Mouse (Mus musculus) CD4-positive naive resting alpha-beta T cell, adult 57 days (primary cell): ENCODE results near the gene Gsta2. TPM values are rescaled to one million over a fixed set of nuclear protein-coding genes. Genes with fewer than 3 reads are reported as not detected.

Experiments used
- total RNA-seq: library from RNA; stranded (reverse); gene quantifications from one replicate; pipeline ENCODE4 v1.2.4, GENCODE M21; 2023

Gene Gsta2
- not detected for total RNA-seq

DNA sequence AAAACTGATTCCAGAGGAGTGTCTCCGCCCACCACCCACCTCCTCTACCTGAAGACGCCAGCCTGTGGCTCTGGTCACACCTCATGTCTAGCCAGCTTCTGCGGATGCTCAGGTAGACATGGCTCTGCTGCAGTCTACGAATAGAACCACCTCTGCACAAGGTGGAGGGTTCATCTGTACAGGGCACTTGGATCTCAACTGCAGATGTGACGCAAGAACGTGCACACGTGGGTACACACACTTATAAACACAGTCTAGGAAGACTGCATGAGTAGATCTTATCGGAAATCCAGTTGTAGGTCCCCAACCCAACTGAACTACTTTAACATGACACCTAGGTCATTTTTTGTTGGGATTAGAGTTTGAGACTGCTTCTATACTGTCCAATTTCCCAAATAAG, at the start of gene Gsta2:
Gsta2 (minus strand) TSS at position 178 of the 400 bp plus-strand sequence.

DNA sequence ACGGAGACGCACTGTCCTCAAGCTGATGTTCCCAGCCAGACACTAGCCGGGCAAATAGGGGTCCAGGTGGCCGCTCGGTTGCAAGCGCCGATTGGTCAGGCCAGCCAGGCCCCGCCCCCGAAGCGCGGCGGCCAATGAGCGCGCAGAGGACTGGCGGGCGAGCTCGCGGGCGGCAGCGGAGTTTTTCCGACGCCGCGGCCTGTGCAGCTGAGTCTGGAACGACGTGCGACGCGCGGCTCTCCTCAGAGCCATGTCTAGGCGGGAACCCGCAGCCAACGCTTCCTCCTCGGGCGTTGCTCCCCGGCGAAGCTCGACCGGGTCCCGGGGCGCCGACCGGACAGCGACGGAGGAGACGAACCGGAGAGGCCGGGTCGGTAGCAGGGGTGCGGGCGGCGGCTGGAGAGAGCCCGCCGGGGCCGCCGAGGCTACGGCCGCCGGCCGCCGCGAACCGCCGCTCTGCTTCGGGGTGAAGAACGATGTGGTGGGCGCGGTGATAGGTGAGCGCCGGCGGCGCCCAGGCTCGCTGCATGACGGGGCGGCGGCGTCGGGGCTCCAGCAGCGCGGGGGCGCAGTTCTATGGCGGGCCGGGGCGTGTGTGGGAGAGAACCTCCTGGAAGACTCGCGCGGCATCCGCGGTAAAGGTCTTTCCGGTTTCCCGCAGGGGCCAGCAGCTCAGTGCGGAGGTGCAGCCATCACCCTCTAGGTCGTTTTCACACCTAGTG, 40.2 kb upstream of the Gsta2 start, which contains the start of gene Ddx43:
Ddx43 (plus strand) TSS at position 148 of the 722 bp plus-strand sequence.

DNA sequence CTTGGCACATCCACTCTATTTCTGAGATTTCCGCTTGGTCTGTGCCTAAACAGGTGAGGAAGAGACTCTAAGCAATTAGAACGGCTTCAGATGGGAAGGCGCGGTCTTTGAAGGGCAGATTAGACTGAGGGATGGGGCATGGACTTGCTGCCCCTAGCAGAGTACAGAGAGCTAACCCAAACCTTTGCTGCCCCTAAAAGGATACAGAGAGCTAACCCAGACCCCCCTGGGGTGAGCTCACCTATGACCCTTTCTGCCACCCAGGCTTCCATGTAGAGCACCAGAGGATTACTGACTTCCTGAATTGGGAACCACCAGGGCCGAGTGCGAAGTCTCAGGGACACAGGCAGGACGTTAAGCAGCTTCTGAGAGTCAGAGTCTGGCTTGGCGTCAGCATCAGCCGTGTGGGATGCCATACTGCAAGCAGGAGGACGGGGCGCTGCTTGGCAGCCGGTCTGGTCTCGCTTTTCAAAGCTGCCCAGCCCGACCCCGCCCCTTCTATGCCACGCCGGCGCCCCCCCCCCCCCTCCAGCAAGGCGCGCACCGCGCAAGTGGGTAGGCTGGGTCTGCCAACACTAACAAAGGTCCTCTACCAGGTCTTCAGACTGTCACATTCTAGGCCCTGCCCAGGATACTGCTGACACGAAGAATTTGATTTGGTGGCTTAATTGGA, 22.7 kb upstream of the Gsta2 start, which contains the start of gene Ooep:
Ooep (minus strand) TSS at position 613 of the 673 bp plus-strand sequence.

DNA sequence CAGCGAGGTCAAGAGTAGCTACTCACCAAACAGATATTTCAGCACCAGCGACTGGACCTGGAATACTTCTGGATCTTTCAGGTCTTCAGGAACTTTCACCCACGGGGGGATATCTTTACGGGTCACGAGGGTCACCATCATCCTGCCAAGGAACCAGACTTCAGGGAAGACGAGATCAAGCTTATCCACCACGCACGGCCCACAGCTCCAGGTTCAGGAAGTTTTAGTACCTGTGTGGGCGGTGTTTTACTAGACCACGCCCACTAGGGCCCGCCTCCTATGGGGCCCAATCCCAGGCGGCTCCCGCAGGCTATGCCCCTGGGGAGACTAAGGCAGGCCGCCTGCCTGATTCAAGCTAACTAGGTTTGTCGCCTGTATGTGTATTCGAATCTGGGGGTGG, 12.4 kb upstream of the Gsta2 start, which contains the start of gene Dppa5a:
Dppa5a (minus strand) TSS at position 219 of the 400 bp plus-strand sequence.

DNA sequence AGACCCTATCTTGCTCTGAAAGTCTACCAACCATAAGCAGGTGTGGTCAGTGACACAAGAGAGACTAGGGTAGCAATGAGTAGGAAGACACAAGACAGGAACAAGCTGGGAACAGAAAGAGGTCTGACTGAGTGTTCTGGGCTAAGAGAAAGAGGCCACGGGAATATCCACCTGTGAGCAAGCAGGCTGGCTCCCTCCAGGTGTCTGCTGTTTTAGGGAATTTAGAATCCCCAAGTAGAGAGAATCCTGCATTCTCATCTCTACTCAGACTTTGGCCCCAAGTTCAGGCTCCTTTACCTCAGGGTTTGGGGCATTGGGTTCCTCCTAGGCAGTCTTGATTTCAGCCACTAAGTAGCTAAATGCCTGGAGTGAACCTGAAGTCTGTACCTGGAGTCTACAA, 28.3 kb downstream of the Gsta2 start, which contains the start of gene Omt2b:
Omt2b (plus strand) TSS at position 301 of the 400 bp plus-strand sequence.

DNA sequence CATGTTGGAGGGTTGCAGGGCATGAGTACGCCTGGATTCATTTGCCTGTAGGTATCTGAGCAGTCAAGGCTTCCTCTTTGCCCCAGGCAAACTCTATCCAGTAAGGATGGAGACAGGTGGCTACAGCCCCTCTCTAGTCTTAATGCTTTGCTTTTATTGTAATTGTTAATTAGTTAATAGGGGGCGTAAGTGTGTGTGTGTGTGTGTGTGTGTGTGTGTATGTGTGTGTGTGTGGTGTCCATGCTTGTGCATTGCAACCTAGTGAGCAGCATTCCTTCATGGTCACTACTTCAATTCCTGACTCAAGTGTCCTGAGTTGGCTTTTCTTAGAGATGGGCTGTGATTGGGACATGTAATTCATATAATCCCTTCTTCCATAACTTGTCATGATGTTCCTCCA, 40.9 kb downstream of the Gsta2 start, which contains the start of gene Omt2a:
Omt2a (minus strand) TSS at position 101 of the 400 bp plus-strand sequence.

DNA sequence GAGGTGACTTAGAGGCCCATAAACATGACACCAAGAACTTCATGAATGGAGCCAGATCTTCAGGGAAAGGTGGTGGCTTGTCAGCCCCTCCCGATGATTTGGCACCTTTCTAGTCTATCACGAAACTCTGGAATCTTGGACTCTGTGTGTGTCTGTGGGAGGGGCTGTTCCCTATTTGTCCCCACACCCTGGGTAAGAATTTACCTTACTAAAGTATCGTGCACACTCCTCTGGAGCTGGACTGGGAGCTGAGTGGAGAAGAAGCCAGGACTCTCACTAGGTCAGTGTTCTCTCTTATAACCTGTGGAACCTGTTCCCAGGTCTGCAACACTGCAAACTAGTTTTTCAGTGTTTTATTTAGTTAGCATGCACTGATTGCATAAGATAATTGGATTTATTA, 65.9 kb downstream of the Gsta2 start, which contains the start of gene Gm10639:
Gm10639 (plus strand) TSS at position 201 of the 400 bp plus-strand sequence.

Other genes starting within 250 kb of the Gsta2 start
- 41.1 TPM for gene Fbxo9, start 246.7 kb downstream of the Gsta2 start, total RNA-seq
- 8.4 TPM for gene Ick, start 246.6 kb downstream of the Gsta2 start, total RNA-seq
- 0.62 TPM for gene Gsta4, start 173.0 kb downstream of the Gsta2 start, total RNA-seq
- gene Gsta1, start 125.1 kb downstream of the Gsta2 start, total RNA-seq: not detected
- gene Gm3776, start 98.7 kb downstream of the Gsta2 start, total RNA-seq: not detected
- not detected for gene Gm10639, start 65.9 kb downstream of the Gsta2 start, total RNA-seq
- not detected for gene Omt2a, start 41.0 kb downstream of the Gsta2 start, total RNA-seq
- not detected for gene Omt2b, start 28.2 kb downstream of the Gsta2 start, total RNA-seq
- not detected for gene Dppa5a, start 12.4 kb upstream of the Gsta2 start, total RNA-seq
- not detected for gene Ooep, start 22.9 kb upstream of the Gsta2 start, total RNA-seq
- gene Ddx43, start 40.0 kb upstream of the Gsta2 start, total RNA-seq: 0.41 TPM
- gene Cgas, start 87.4 kb upstream of the Gsta2 start, total RNA-seq: 2.4 TPM
- 23.9 TPM for gene Mto1, start 92.4 kb upstream of the Gsta2 start, total RNA-seq
- 0.65 TPM for gene Gm17324, start 93.0 kb upstream of the Gsta2 start, total RNA-seq
- 10,804 TPM for gene Eef1a1, start 133.4 kb upstream of the Gsta2 start, total RNA-seq
- gene Slc17a5, start 232.3 kb upstream of the Gsta2 start, total RNA-seq: 6.9 TPM